Mouse (Mus musculus): ENCODE data around the gene Apmap. TPM values are rescaled to one million over a fixed set of nuclear protein-coding genes. Genes with fewer than 3 reads are reported as not detected.

Apmap gene
- polyA plus RNA-seq, 1 experiment from 2014 or later = 40.3 TPM

GRCm38 (mm10) chr2:150602166-150602565, 6.2 kb downstream of the Apmap start:
- Histone ChIP-seq H3K36me3 (ENCODE audit: control insufficient read depth, insufficient read depth, low read length) (no peaks in the 10 kb centered on the region), H3K4me1 (replicated peaks; ENCODE audit: control insufficient read depth, insufficient read depth, low read length) (no peaks in the 10 kb centered on the region), H3K27ac (ENCODE audit: low read depth, low read length) (no peak overlapping the region), H3K4me3 (ENCODE audit: low read depth, low read length) (no peak overlapping the region), H3K9me3 (ENCODE audit: control insufficient read depth, low read length) (no peaks in the 10 kb centered on the region), H3K27me3 (ENCODE audit: control insufficient read depth, insufficient read depth, low read length) (no peaks in the 10 kb centered on the region), H3K4me2 (replicated peaks; ENCODE audit: low read depth, low read length) (no peak overlapping the region), H3K9ac (ENCODE audit: low read depth, low read length) (no peak overlapping the region)
- DNase-seq (ENCODE audit: low spot score) = no peak
- WGBS = 87% methylated on average over 2 of the region's 2 CpGs
- ATAC-seq (ENCODE audit: low FRiP score) = no peak

- ATAC-seq (ENCODE audit: low FRiP score) = no peak
- no peak overlapping the region for H3K9ac ChIP-seq (ENCODE audit: low read depth, low read length)
- no peaks in the 10 kb centered on the region for H3K9me3 ChIP-seq (ENCODE audit: control insufficient read depth, low read length)
- H3K4me1 ChIP-seq (replicated peaks; ENCODE audit: control insufficient read depth, insufficient read depth, low read length) = no peaks in the 10 kb centered on the region
- no peak for DNase-seq (ENCODE audit: low spot score)
- H3K36me3 ChIP-seq (ENCODE audit: control insufficient read depth, insufficient read depth, low read length) = no peaks in the 10 kb centered on the region
- WGBS = 96% methylated on average over 2 of the region's 2 CpGs
- H3K27ac ChIP-seq (ENCODE audit: low read depth, low read length) = no peak overlapping the region
- H3K4me2 ChIP-seq (replicated peaks; ENCODE audit: low read depth, low read length) = no peak overlapping the region
- no peak overlapping the region for H3K4me3 ChIP-seq (ENCODE audit: low read depth, low read length)
- H3K27me3 ChIP-seq (ENCODE audit: control insufficient read depth, insufficient read depth, low read length) = no peaks in the 10 kb centered on the region
Observed at GRCm38 (mm10) chr2:150600263-150600662, 8.1 kb downstream of the Apmap start.

- DNase-seq (ENCODE audit: low spot score) = no peak
- H3K4me3 ChIP-seq (ENCODE audit: low read depth, low read length) = no peak overlapping the region
- WGBS = 89% methylated on average over 3 of the region's 3 CpGs
- no peak overlapping the region for H3K4me2 ChIP-seq (replicated peaks; ENCODE audit: low read depth, low read length)
- H3K9me3 ChIP-seq (ENCODE audit: control insufficient read depth, low read length) = no peaks in the 10 kb centered on the region
- no peak for ATAC-seq (ENCODE audit: low FRiP score)
- no peak overlapping the region for H3K27ac ChIP-seq (ENCODE audit: low read depth, low read length)
- no peaks in the 10 kb centered on the region for H3K4me1 ChIP-seq (replicated peaks; ENCODE audit: control insufficient read depth, insufficient read depth, low read length)
- H3K36me3 ChIP-seq (ENCODE audit: control insufficient read depth, insufficient read depth, low read length) = no peaks in the 10 kb centered on the region
- H3K9ac ChIP-seq (ENCODE audit: low read depth, low read length) = no peak overlapping the region
- no peaks in the 10 kb centered on the region for H3K27me3 ChIP-seq (ENCODE audit: control insufficient read depth, insufficient read depth, low read length)
Observed at GRCm38 (mm10) chr2:150595411-150596190, 12.8 kb downstream of the Apmap start.

- no peak for ATAC-seq (ENCODE audit: low FRiP score)
- Histone ChIP-seq H3K4me2 (replicated peaks; ENCODE audit: low read depth, low read length) (no peak overlapping the region), H3K36me3 (ENCODE audit: control insufficient read depth, insufficient read depth, low read length) (peaks cover 4% of the 10 kb centered on the region; the same call in 1 of the 2 replicates), H3K4me1 (replicated peaks; ENCODE audit: control insufficient read depth, insufficient read depth, low read length) (no peaks in the 10 kb centered on the region), H3K9ac (ENCODE audit: low read depth, low read length) (no peak overlapping the region), H3K9me3 (ENCODE audit: control insufficient read depth, low read length) (no peaks in the 10 kb centered on the region), H3K27ac (ENCODE audit: low read depth, low read length) (no peak overlapping the region), H3K27me3 (ENCODE audit: control insufficient read depth, insufficient read depth, low read length) (no peaks in the 10 kb centered on the region), H3K4me3 (ENCODE audit: low read depth, low read length) (no peak overlapping the region)
- WGBS = 76% methylated on average over 11 of the region's 11 CpGs
- DNase-seq (ENCODE audit: low spot score) = no peak
Observed at GRCm38 (mm10) chr2:150589076-150589475, 19.3 kb downstream of the Apmap start.

GRCm38 (mm10) chr2:150579628-150580027, 28.7 kb downstream of the Apmap start:
- 97% methylated on average over 1 of the region's 1 CpGs for WGBS
- Histone ChIP-seq H3K36me3 (ENCODE audit: control insufficient read depth, insufficient read depth, low read length) (peaks cover 7% of the 10 kb centered on the region; the same call in 1 of the 2 replicates), H3K9ac (ENCODE audit: low read depth, low read length) (no peak overlapping the region)

GRCm38 (mm10) chr2:150578603-150579002, 29.8 kb downstream of the Apmap start:
- DNase-seq (ENCODE audit: low spot score) (no peak), ATAC-seq (ENCODE audit: low FRiP score) (no peak)
- Histone ChIP-seq H3K9ac (ENCODE audit: low read depth, low read length) (no peak overlapping the region), H3K4me1 (replicated peaks; ENCODE audit: control insufficient read depth, insufficient read depth, low read length) (no peaks in the 10 kb centered on the region), H3K4me2 (replicated peaks; ENCODE audit: low read depth, low read length) (no peak overlapping the region), H3K27ac (ENCODE audit: low read depth, low read length) (no peak overlapping the region), H3K9me3 (ENCODE audit: control insufficient read depth, low read length) (no peaks in the 10 kb centered on the region), H3K36me3 (ENCODE audit: control insufficient read depth, insufficient read depth, low read length) (peaks cover 4% of the 10 kb centered on the region; the same call in 1 of the 2 replicates), H3K4me3 (ENCODE audit: low read depth, low read length) (no peak overlapping the region), H3K27me3 (ENCODE audit: control insufficient read depth, insufficient read depth, low read length) (no peaks in the 10 kb centered on the region)
- 83% methylated on average over 5 of the region's 5 CpGs for WGBS

More at GRCm38 (mm10) chr2:150579628-150580027, 28.7 kb downstream of the Apmap start:
- ATAC-seq (ENCODE audit: low FRiP score) (no peak), DNase-seq (ENCODE audit: low spot score) (no peak)
- no peaks in the 10 kb centered on the region for H3K9me3 ChIP-seq (ENCODE audit: control insufficient read depth, low read length)
- no peaks in the 10 kb centered on the region for H3K4me1 ChIP-seq (replicated peaks; ENCODE audit: control insufficient read depth, insufficient read depth, low read length)
- no peak overlapping the region for H3K27ac ChIP-seq (ENCODE audit: low read depth, low read length)
- H3K4me3 ChIP-seq (ENCODE audit: low read depth, low read length) = no peak overlapping the region
- no peaks in the 10 kb centered on the region for H3K27me3 ChIP-seq (ENCODE audit: control insufficient read depth, insufficient read depth, low read length)
- no peak overlapping the region for H3K4me2 ChIP-seq (replicated peaks; ENCODE audit: low read depth, low read length)

- Histone ChIP-seq H3K4me1 (replicated peaks; ENCODE audit: control insufficient read depth, insufficient read depth, low read length) (no peaks in the 10 kb centered on the region), H3K27ac (ENCODE audit: low read depth, low read length) (no peak overlapping the region), H3K4me2 (replicated peaks; ENCODE audit: low read depth, low read length) (no peak overlapping the region), H3K9ac (ENCODE audit: low read depth, low read length) (no peak overlapping the region), H3K9me3 (ENCODE audit: control insufficient read depth, low read length) (no peaks in the 10 kb centered on the region), H3K27me3 (ENCODE audit: control insufficient read depth, insufficient read depth, low read length) (no peaks in the 10 kb centered on the region), H3K36me3 (ENCODE audit: control insufficient read depth, insufficient read depth, low read length) (no peaks in the 10 kb centered on the region), H3K4me3 (ENCODE audit: low read depth, low read length) (no peak overlapping the region)
- WGBS = 90% methylated on average over 1 of the region's 1 CpGs
- DNase-seq (ENCODE audit: low spot score) = no peak
- ATAC-seq (ENCODE audit: low FRiP score) = no peak
Observed at GRCm38 (mm10) chr2:150576256-150576655, 32.1 kb downstream of the Apmap start.

GRCm38 (mm10) chr2:150572463-150572862, 35.9 kb downstream of the Apmap start:
- no peak overlapping the region for H3K4me3 ChIP-seq (ENCODE audit: low read depth, low read length)
- no peak for DNase-seq (ENCODE audit: low spot score)
- no peaks in the 10 kb centered on the region for H3K36me3 ChIP-seq (ENCODE audit: control insufficient read depth, insufficient read depth, low read length)
- no peak overlapping the region for H3K4me2 ChIP-seq (replicated peaks; ENCODE audit: low read depth, low read length)
- H3K9me3 ChIP-seq (ENCODE audit: control insufficient read depth, low read length) = no peaks in the 10 kb centered on the region
- ATAC-seq (ENCODE audit: low FRiP score) = no peak
- no peaks in the 10 kb centered on the region for H3K27me3 ChIP-seq (ENCODE audit: control insufficient read depth, insufficient read depth, low read length)
- H3K9ac ChIP-seq (ENCODE audit: low read depth, low read length) = no peak overlapping the region
- no peaks in the 10 kb centered on the region for H3K4me1 ChIP-seq (replicated peaks; ENCODE audit: control insufficient read depth, insufficient read depth, low read length)
- H3K27ac ChIP-seq (ENCODE audit: low read depth, low read length) = no peak overlapping the region
- WGBS = 90% methylated on average over 3 of the region's 3 CpGs

GRCm38 (mm10) chr2:150570761-150571160, 37.6 kb downstream of the Apmap start:
- WGBS = 93% methylated on average over 2 of the region's 2 CpGs
- H3K9me3 ChIP-seq (ENCODE audit: control insufficient read depth, low read length) = no peaks in the 10 kb centered on the region
- ATAC-seq (ENCODE audit: low FRiP score) (no peak), DNase-seq (ENCODE audit: low spot score) (no peak)
- H3K9ac ChIP-seq (ENCODE audit: low read depth, low read length) = no peak overlapping the region
- H3K4me2 ChIP-seq (replicated peaks; ENCODE audit: low read depth, low read length) = no peak overlapping the region
- H3K27ac ChIP-seq (ENCODE audit: low read depth, low read length) = no peak overlapping the region
- no peaks in the 10 kb centered on the region for H3K36me3 ChIP-seq (ENCODE audit: control insufficient read depth, insufficient read depth, low read length)
- H3K4me3 ChIP-seq (ENCODE audit: low read depth, low read length) = no peak overlapping the region
- H3K27me3 ChIP-seq (ENCODE audit: control insufficient read depth, insufficient read depth, low read length) = no peaks in the 10 kb centered on the region
- H3K4me1 ChIP-seq (replicated peaks; ENCODE audit: control insufficient read depth, insufficient read depth, low read length) = no peaks in the 10 kb centered on the region

Data from hindbrain, embryonic 11.5 days (tissue).